Mouse (Mus musculus) midbrain, postnatal 0 days (tissue): ENCODE measurements at regions not wholly inside any gene's neighbourhood (a gene's known extent, or its start where the extent isn't known, plus 50 kb on each side); places are given as distances from the start of the nearest gene placed in this dataset.

Source experiments
- ATAC-seq: fragments of 200-750 bp; cut with Nextera tagmentation; 2 replicates; pipeline ENCODE4 v1.8.0; 2017; ENCODE audit warnings: moderate number of reproducible peaks, mild to moderate bottlenecking, moderate TSS enrichment, moderate library complexity; ENCODE audit not compliant: low FRiP score
- DNase-seq: peaks from one replicate; pipeline ENCODE4 v3.0.0-alpha.2; 2015; ENCODE audit warnings: low spot score
- H3K27ac ChIP-seq: fragments of 300-500 bp; sonication (generic); 2 replicates; pipeline ENCODE4 v1.5.1; 2014; ENCODE audit warnings: low read depth, mild to moderate bottlenecking, low read length, mixed read lengths
- H3K27me3 ChIP-seq: fragments of 300-500 bp; sonication (generic); 2 replicates; pipeline ENCODE4 v1.6.1; 2014; ENCODE audit warnings: low read length, control low read depth, mixed read lengths; ENCODE audit not compliant: insufficient read depth
- H3K36me3 ChIP-seq: fragments of 300-500 bp; sonication (generic); 2 replicates; pipeline ENCODE4 v1.6.1; 2014; ENCODE audit warnings: low read length, control low read depth, mixed read lengths; ENCODE audit not compliant: insufficient read depth
- H3K4me1 ChIP-seq: fragments of 300-500 bp; sonication (generic); 2 replicates; pipeline ENCODE4 v1.6.1; 2014; ENCODE audit warnings: mild to moderate bottlenecking, control low read depth, antibody characterized with exemption, low read length, mixed read lengths; ENCODE audit not compliant: insufficient read depth
- H3K4me2 ChIP-seq: fragments of 300-500 bp; sonication (generic); 2 replicates; pipeline ENCODE4 v1.6.1; 2014; ENCODE audit warnings: low read depth, mild to moderate bottlenecking, low read length, mixed read lengths; ENCODE audit not compliant: poor library complexity, severe bottlenecking
- H3K4me3 ChIP-seq: fragments of 300-500 bp; sonication (generic); 2 replicates; pipeline ENCODE4 v1.5.1; 2014; ENCODE audit warnings: low read depth, mild to moderate bottlenecking, low read length, moderate library complexity
- H3K9ac ChIP-seq: fragments of 300-500 bp; sonication (generic); replicated peaks from 2 replicates; pipeline ENCODE4 v1.6.1; 2014; ENCODE audit warnings: mild to moderate bottlenecking, low read length, moderate library complexity, mixed read lengths; ENCODE audit not compliant: poor library complexity, severe bottlenecking
- H3K9me3 ChIP-seq: fragments of 300-500 bp; sonication (generic); 2 replicates; pipeline ENCODE4 v1.6.1; 2016; ENCODE audit warnings: low read length, control low read depth
- CTCF ChIP-seq: IDR thresholded peaks from 2 replicates; pipeline ENCODE4 v1.5.1; 2016; ENCODE audit warnings: antibody characterized with exemption, mild to moderate bottlenecking
- WGBS: fragments of 180-500 bp; shearing (Covaris S2); extraction: QIAGEN DNeasy Blood & Tissue Kit; methylation state at CpG from one replicate; pipeline ENCODE4 v1.1.7; 2014; 5-methylcytosine and 5-hydroxymethylcytosine counted together

GRCm38 (mm10) chr5:138894496-138894895, 74.6 kb downstream of the Gm5294 start:
- Histone ChIP-seq H3K4me3 (no peak overlapping the region), H3K27me3 (no peaks in the 10 kb centered on the region), H3K9ac (no peak overlapping the region), H3K4me2 (no peak overlapping the region), H3K4me1 (no peaks in the 10 kb centered on the region), H3K9me3 (no peaks in the 10 kb centered on the region), H3K27ac (no peak overlapping the region), H3K36me3 (no peaks in the 10 kb centered on the region)
- ATAC-seq = no peak
- no peak for TF ChIP-seq CTCF
- 92% methylated on average over 13 of the region's 13 CpGs for WGBS
- DNase-seq = no peak

- H3K4me2 ChIP-seq = no peak overlapping the region
- H3K27ac ChIP-seq = no peak overlapping the region
- no peaks in the 10 kb centered on the region for H3K27me3 ChIP-seq
- H3K9me3 ChIP-seq = no peaks in the 10 kb centered on the region
- no peak overlapping the region for H3K4me3 ChIP-seq
- ATAC-seq = no peak
- TF ChIP-seq CTCF = no peak
- H3K9ac ChIP-seq = no peak overlapping the region
- H3K4me1 ChIP-seq = no peaks in the 10 kb centered on the region
- DNase-seq = no peak
- H3K36me3 ChIP-seq = no peaks in the 10 kb centered on the region
Observed at GRCm38 (mm10) chr5:138897255-138897654, 77.4 kb downstream of the Gm5294 start.

- Histone ChIP-seq H3K27me3 (no peaks in the 10 kb centered on the region), H3K9ac (no peak overlapping the region), H3K4me1 (no peaks in the 10 kb centered on the region), H3K36me3 (no peaks in the 10 kb centered on the region), H3K4me2 (no peak overlapping the region), H3K4me3 (no peak overlapping the region), H3K27ac (no peak overlapping the region), H3K9me3 (no peaks in the 10 kb centered on the region)
- no peak for TF ChIP-seq CTCF
- DNase-seq = no peak
- ATAC-seq = no peak
- 64% methylated on average over 7 of the region's 7 CpGs for WGBS
Observed at GRCm38 (mm10) chr5:138898440-138898839, 78.6 kb downstream of the Gm5294 start.

GRCm38 (mm10) chr5:138900952-138901599, 81.2 kb downstream of the Gm5294 start:
- H3K4me1 ChIP-seq = no peaks in the 10 kb centered on the region
- H3K4me2 ChIP-seq = no peak overlapping the region
- no peak for ATAC-seq
- no peaks in the 10 kb centered on the region for H3K36me3 ChIP-seq
- no peak for TF ChIP-seq CTCF
- 84% methylated on average over 15 of the region's 15 CpGs for WGBS
- H3K9me3 ChIP-seq = no peaks in the 10 kb centered on the region
- H3K27me3 ChIP-seq = no peaks in the 10 kb centered on the region
- no peak overlapping the region for H3K9ac ChIP-seq
- H3K27ac ChIP-seq = no peak overlapping the region
- H3K4me3 ChIP-seq = no peak overlapping the region
- no peak for DNase-seq

GRCm38 (mm10) chr5:138902316-138902715, 82.4 kb downstream of the Gm5294 start:
- H3K27me3 ChIP-seq = no peaks in the 10 kb centered on the region
- no peaks in the 10 kb centered on the region for H3K36me3 ChIP-seq
- no peaks in the 10 kb centered on the region for H3K4me1 ChIP-seq
- WGBS = 76% methylated on average over 1 of the region's 1 CpGs
- no peak for TF ChIP-seq CTCF
- no peaks in the 10 kb centered on the region for H3K9me3 ChIP-seq
- no peak overlapping the region for H3K4me3 ChIP-seq
- no peak for DNase-seq
- no peak overlapping the region for H3K27ac ChIP-seq
- no peak for ATAC-seq
- H3K9ac ChIP-seq = no peak overlapping the region
- no peak overlapping the region for H3K4me2 ChIP-seq

- TF ChIP-seq CTCF = no peak
- Histone ChIP-seq H3K36me3 (no peaks in the 10 kb centered on the region), H3K9me3 (no peaks in the 10 kb centered on the region), H3K4me2 (no peak overlapping the region), H3K9ac (no peak overlapping the region), H3K27ac (no peak overlapping the region; the same call in 1 of the 2 replicates), H3K27me3 (no peaks in the 10 kb centered on the region), H3K4me3 (no peak overlapping the region), H3K4me1 (0 out of 2 replicates have a peak, but pooled peaks cover 3% of the 10 kb centered on the region)
- 48% methylated on average over 7 of the region's 7 CpGs for WGBS
- no peak; the same call in 1 of the 2 replicates for ATAC-seq
- peak; percentile 37 for DNase-seq
Observed at GRCm38 (mm10) chr5:138911769-138912710, 85.1 kb downstream of the Pdgfa start.
